Mouse (Mus musculus): ENCODE measurements around the gene Sars2. TPM values are rescaled to one million over a fixed set of nuclear protein-coding genes. Genes with fewer than 3 reads are reported as not detected.

Sars2 gene
- total RNA-seq, 2 experiments from 2014 or later, result 13.9 to 14.3 TPM

DNA sequence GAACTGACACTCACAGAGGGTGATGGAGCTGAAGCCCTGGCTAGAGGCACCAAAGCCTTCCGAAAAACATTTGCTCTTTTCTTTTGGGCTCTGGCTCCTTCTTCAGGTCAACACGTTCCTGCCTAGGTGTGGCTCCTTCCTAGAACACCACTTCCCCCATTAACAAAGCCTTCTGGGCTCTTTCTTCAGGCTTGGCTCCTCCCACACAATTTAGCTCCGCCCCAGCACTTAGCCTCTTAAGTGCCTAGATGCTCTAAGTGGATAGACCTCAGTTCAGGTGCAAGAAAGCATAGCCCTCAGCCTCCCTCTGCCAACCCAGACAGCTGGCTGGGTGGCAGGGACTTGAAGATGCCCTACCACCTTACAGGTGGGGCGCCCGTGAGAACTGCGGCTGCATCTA lies 6.1 kb upstream of the Sars2 start:
- Histone ChIP-seq H3K4me3 (no peak overlapping the region), H3K27ac (no peak overlapping the region)
- DNase-seq (ENCODE audit: low spot score in 2 of 2), result no peak
- no peak for TF ChIP-seq CTCF (conservative IDR thresholded peaks at IDR 0.05)

GRCm38 (mm10) chr7:28739829-28740228 lies 2.0 kb upstream of the Sars2 start:
- no peak overlapping the region for H3K4me3 ChIP-seq
- no peak overlapping the region for H3K27ac ChIP-seq
- DNase-seq (ENCODE audit: low spot score in 2 of 2), result no peak
- TF ChIP-seq CTCF (conservative IDR thresholded peaks at IDR 0.05), result no peak

DNA sequence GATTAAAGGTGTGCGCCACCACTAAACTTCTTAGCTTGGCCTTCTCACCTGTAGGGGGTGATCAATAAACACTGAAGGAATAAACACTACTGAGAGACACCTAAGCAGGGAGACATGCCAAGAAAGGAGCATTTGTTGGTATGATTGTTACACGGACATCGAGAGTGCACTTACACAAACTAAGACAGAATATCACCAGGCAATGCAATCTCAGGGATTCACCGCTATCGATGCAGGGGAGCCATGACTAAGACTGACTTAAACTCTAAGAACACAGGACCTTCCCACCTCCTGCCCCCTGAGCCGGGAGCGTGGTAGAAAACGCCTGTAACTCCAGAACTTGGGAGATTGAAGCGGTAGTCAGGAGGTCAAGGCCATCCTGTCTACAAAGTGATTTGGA lies 843 bp upstream of the Sars2 start:
- no peak for DNase-seq (ENCODE audit: low spot score in 2 of 2)
- peak overlapping the region; percentile 99 for H3K27ac ChIP-seq
- peak overlapping the region; percentile 70 for H3K4me3 ChIP-seq
- 0 out of 2 replicates have a peak, but pooled peaks have one; percentile 6 for TF ChIP-seq CTCF (conservative IDR thresholded peaks at IDR 0.05)

- H3K4me3 ChIP-seq, result peak overlapping the region; percentile 70
Measured at GRCm38 (mm10) chr7:28741368-28741708, 454 bp upstream of the Sars2 start.

DNA sequence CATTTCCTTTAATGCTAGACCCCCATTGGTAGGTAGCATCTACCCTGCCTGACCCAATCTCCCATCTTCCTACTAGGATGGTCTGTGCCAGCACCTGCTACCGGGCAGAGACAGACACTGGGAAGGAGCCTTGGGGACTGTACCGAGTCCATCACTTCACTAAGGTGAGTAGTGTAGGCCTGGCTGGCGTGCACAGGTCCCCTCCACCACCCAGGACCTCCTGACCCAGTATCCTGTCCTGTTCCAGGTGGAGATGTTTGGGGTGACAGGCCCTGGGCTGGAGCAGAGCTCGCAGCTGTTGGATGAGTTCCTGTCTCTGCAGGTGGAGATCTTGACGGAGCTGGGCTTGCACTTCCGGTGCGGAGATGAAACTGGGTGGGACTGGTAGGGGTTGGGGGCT lies 8.1 kb downstream of the Sars2 start:
- no peak for TF ChIP-seq CTCF (conservative IDR thresholded peaks at IDR 0.05)
- no peak overlapping the region for H3K27ac ChIP-seq
- no peak for DNase-seq (ENCODE audit: low spot score in 2 of 2)
- no peak overlapping the region for H3K4me3 ChIP-seq

More at GRCm38 (mm10) chr7:28741368-28741708, 454 bp upstream of the Sars2 start:
- H3K27ac ChIP-seq, result peak overlapping the region; percentile 99
- TF ChIP-seq CTCF (conservative IDR thresholded peaks at IDR 0.05), result no peak
- DNase-seq (ENCODE audit: low spot score in 2 of 2), result no peak

GRCm38 (mm10) chr7:28756079-28756478 lies 14.3 kb downstream of the Sars2 start, which contains the start of gene Ccer2:
Gene Ccer2, plus strand, starts transcription at chr7:28756174.
- no peak within 1 kb of the TSS; the same call in 1 of the 2 replicates for H3K4me3 ChIP-seq
- no peak for TF ChIP-seq CTCF (conservative IDR thresholded peaks at IDR 0.05)
- DNase-seq (ENCODE audit: low spot score in 2 of 2), result no peak
- no peak within 1 kb of the TSS for H3K27ac ChIP-seq

DNA sequence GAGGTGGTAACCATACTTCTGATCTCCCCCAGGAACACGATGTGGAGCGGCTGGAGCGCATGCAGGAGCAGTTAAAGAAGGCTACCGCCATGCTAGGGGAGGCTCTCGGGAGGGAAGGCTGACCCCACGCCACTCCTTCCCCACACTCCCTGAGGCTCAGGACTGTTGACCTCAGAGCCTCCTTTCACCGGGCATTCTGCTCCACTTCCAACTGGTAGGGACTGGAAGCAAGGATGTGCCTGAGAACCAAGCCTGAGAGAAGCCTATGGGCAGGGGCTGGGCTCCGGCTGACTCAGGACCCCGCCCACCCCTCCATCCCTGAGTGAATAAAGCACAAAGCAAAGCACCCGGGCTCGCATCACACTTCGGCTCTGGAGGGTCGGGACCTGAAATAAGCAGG lies 16.8 kb downstream of the Sars2 start:
- no peak for DNase-seq (ENCODE audit: low spot score in 2 of 2)
- no peak for TF ChIP-seq CTCF (conservative IDR thresholded peaks at IDR 0.05)
- H3K27ac ChIP-seq, result no peak overlapping the region
- H3K4me3 ChIP-seq, result no peak overlapping the region

GRCm38 (mm10) chr7:28761907-28762306 lies 20.1 kb downstream of the Sars2 start:
- DNase-seq (ENCODE audit: low spot score in 2 of 2), result no peak
- no peak for TF ChIP-seq CTCF (conservative IDR thresholded peaks at IDR 0.05)
- Histone ChIP-seq H3K27ac (no peak overlapping the region), H3K4me3 (no peak overlapping the region)

GRCm38 (mm10) chr7:28765211-28765610 lies 23.4 kb downstream of the Sars2 start:
- TF ChIP-seq CTCF (conservative IDR thresholded peaks at IDR 0.05), result no peak
- no peak for DNase-seq (ENCODE audit: low spot score in 2 of 2)
- peak overlapping the region; percentile 91 for H3K4me3 ChIP-seq
- no peak overlapping the region for H3K27ac ChIP-seq

DNA sequence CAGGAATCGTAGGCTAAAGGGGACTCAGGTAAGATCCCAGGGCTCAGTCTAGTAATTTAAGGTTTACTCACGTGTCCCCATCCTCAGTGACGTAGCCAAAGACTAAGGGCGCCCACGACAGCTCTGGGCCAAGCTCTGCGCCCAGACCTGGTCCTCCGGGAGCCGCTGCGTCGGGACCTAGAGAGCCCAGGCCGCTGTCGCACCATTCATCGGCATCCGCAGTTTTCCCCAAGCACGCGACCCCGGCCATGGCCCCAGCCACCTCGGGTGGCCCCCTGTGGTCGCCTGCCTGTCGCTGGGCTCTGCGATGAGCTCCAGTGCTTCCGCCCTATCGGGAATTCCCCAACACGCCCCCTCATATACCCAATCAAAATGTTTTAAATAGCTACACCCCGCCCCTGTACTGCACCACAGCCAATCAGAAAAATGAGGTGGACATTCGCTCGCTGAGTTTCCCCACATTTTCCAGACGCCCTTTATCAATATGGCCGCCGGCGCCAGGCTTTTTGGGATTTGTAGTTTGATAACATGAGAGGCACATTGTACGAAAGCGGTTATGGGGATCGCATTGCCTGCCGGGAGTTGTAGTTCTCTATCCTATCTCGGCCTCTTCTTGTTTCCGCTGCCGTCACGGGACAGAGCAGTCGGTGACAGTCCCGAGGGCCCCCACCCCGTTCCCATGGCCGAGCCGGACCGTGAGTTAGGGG lies 24.5 kb downstream of the Sars2 start, which contains the start of gene Sirt2:
Sirt2 (plus strand) TSS at position 563 of the 707 bp plus-strand sequence.
- TF ChIP-seq CTCF (conservative IDR thresholded peaks at IDR 0.05), result peak; percentile 43; the same call in 1 of the 2 replicates
- Histone ChIP-seq H3K27ac (peak within 1 kb of the TSS; percentile 93), H3K4me3 (peak within 1 kb of the TSS; percentile 91)
- peak; percentile 97 to 99 for DNase-seq (ENCODE audit: low spot score in 2 of 2)

DNA sequence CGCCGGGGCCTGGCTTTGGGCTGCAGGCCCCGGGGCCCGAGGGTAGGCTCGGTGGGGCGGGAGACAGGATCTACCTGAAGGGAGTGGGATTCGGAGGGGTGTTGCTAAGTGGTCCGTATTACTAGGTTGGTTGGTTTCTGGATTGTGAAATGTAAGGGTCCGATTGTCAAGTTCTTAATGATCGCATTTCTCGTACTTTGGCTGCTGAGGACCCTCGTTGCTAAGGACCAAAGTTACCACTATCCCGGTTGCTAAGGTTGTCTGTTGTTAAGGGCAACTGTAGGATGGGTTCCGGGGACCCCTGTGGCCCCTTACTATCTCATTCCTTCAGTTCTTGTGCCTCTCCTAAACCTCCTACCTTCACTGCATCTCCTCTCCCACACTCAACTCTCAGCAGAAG lies 25.1 kb downstream of the Sars2 start:
- no peak for TF ChIP-seq CTCF (conservative IDR thresholded peaks at IDR 0.05)
- DNase-seq (ENCODE audit: low spot score in 2 of 2), result no peak
- peak overlapping the region; percentile 93 for H3K27ac ChIP-seq
- peak overlapping the region; percentile 91 for H3K4me3 ChIP-seq

DNA sequence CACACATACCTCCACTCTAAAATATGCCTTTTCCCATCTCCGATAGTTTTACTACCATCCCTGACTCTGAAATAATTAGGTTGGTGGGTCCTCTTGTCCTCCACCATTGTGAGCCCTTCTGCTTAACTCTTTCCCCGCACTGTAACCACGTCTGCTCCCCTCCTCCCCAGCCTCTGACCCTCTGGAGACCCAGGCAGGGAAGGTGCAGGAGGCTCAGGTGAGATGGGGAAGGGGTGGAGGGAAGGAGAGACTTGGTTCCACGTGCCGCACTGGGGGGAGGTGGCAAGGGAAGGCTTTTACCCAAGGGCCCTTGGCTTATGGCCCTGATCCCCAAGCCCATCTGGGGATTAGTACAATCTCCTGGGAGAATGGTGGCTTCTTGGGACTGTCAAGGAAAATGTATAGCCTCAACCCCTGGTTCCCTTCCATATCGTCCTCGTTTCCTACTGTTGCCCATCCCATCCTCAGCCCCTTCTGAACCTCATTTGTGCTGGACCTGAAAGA lies 25.7 kb downstream of the Sars2 start, which contains the start of gene Nfkbib:
Nfkbib (minus strand) TSS at position 51 of the 504 bp plus-strand sequence.
- no peak for DNase-seq (ENCODE audit: low spot score in 2 of 2)
- no peak for TF ChIP-seq CTCF (conservative IDR thresholded peaks at IDR 0.05)
- Histone ChIP-seq H3K4me3 (peak within 1 kb of the TSS; percentile 91), H3K27ac (peak within 1 kb of the TSS; percentile 93)

GRCm38 (mm10) chr7:28769414-28769958 lies 27.7 kb downstream of the Sars2 start:
- H3K4me3 ChIP-seq, result no peak overlapping the region
- DNase-seq (ENCODE audit: low spot score in 2 of 2), result no peak
- no peak for TF ChIP-seq CTCF (conservative IDR thresholded peaks at IDR 0.05)
- no peak overlapping the region for H3K27ac ChIP-seq

All from layer of hippocampus, adult 2 months (tissue).